Mouse (Mus musculus) megakaryocyte, embryonic 14.5 days (primary cell): ENCODE results near the gene Ccnl2. TPM values are rescaled to one million over a fixed set of nuclear protein-coding genes. Genes with fewer than 3 reads are reported as not detected.
A peak's percentile ranks its signal among the peaks of the same experiment; 100 is the strongest.

Experiments used
- H3K27me3 ChIP-seq: replicated peaks from 2 replicates; pipeline ENCODE3; 2012; ENCODE audit warnings: inconsistent platforms
- H3K36me3 ChIP-seq: replicated peaks from 2 replicates; pipeline ENCODE3; 2012; ENCODE audit warnings: low read length, inconsistent platforms, mixed read lengths
- H3K4me1 ChIP-seq: 2 replicates; pipeline ENCODE4 v1.6.1; 2012; ENCODE audit warnings: inconsistent platforms
- H3K4me3 ChIP-seq: replicated peaks from 2 replicates; pipeline ENCODE3; 2012; ENCODE audit warnings: moderate library complexity, mild to moderate bottlenecking, inconsistent platforms
- H3K9me3 ChIP-seq: 2 replicates; pipeline ENCODE4 v1.6.1; 2012; ENCODE audit warnings: inconsistent platforms
- FLI1 ChIP-seq: IDR thresholded peaks from 2 replicates; pipeline ENCODE4 v1.6.1; 2012; ENCODE audit warnings: low read length, inconsistent platforms, mixed read lengths
- GATA1 ChIP-seq: IDR thresholded peaks from 3 replicates; pipeline ENCODE4 v1.6.1; 2012; ENCODE audit warnings: mixed read lengths, low read length, inconsistent platforms, borderline replicate concordance
- polyA plus RNA-seq: library from polyadenylated mRNA; stranded (reverse); fragments of >175 nt; gene quantifications from 2 replicates; pipeline ENCODE4 v1.2.3, GENCODE M21; 2012; ENCODE audit warnings: low replicate concordance; ENCODE audit not compliant: insufficient read depth

Gene Ccnl2
- polyA plus RNA-seq, 1 experiment: 15.4 TPM

GRCm38 (mm10) chr4:155817533-155817932, 5.2 kb downstream of the Ccnl2 start:
- no peaks in the 10 kb centered on the region for H3K9me3 ChIP-seq
- TF ChIP-seq FLI1: no peak
- no peak for TF ChIP-seq GATA1
- H3K36me3 ChIP-seq: peaks cover 93% of the 10 kb centered on the region
- no peaks in the 10 kb centered on the region for H3K27me3 ChIP-seq
- H3K4me3 ChIP-seq: no peak overlapping the region
- peaks cover 40% of the 10 kb centered on the region for H3K4me1 ChIP-seq

DNA sequence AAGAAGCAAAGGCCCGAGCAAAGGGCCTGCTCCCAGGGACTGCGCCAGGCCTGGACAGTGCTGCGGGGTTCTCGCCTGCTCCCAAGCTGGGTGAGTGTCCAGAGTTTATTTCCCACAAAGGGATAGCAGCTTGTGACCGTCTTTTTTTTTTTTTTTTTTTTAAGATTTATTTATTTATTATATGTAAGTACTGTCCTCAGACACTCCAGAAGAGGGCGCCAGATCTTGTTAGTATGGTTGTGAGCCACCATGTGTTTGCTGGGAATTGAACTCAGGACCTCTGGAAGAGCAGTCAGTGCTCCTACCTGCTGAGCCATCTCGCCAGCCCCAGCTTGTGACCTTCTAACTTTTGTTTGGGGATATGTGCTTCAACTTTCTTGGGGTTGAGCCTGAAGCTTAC, 8.7 kb downstream of the Ccnl2 start:
- Histone ChIP-seq H3K4me3 (no peak overlapping the region), H3K4me1 (peaks cover 25% of the 10 kb centered on the region), H3K27me3 (no peaks in the 10 kb centered on the region), H3K36me3 (peaks cover 99% of the 10 kb centered on the region), H3K9me3 (no peaks in the 10 kb centered on the region)
- TF ChIP-seq FLI1 (no peak), GATA1 (no peak)

- H3K4me3 ChIP-seq: no peak overlapping the region
- peaks cover 97% of the 10 kb centered on the region for H3K36me3 ChIP-seq
- H3K27me3 ChIP-seq: no peaks in the 10 kb centered on the region
- H3K4me1 ChIP-seq: peaks cover 14% of the 10 kb centered on the region
- H3K9me3 ChIP-seq: no peaks in the 10 kb centered on the region
- TF ChIP-seq GATA1 (no peak), FLI1 (no peak)
These were observed 11.2 kb downstream of the Ccnl2 start for GRCm38 (mm10) chr4:155823443-155823842.

GRCm38 (mm10) chr4:155829866-155830265, 17.6 kb downstream of the Ccnl2 start:
- Histone ChIP-seq H3K36me3 (peaks cover 50% of the 10 kb centered on the region), H3K4me1 (peaks cover 39% of the 10 kb centered on the region), H3K27me3 (no peaks in the 10 kb centered on the region), H3K4me3 (no peak overlapping the region), H3K9me3 (no peaks in the 10 kb centered on the region)
- TF ChIP-seq FLI1 (no peak), GATA1 (no peak)

DNA sequence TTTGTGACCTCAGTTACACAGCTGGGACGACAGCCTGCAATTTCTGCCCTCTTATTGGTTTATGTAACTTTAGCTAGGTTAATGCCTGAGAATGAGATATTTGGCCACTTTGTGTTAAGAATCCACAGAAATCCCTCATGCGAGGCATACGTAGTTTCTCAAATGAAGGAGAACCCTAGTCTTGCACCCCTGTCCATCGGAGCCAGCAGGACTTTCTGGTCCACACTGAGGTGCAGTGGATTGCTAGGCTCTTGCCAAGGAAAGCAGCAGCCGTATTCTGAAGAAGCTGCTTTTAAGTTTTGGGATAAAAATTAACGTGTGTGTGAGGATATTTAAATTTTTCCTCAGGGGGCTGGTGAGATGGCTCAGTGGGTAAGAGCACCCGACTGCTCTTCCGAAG, 18.3 kb downstream of the Ccnl2 start:
- TF ChIP-seq FLI1 (no peak), GATA1 (no peak)
- Histone ChIP-seq H3K36me3 (peaks cover 42% of the 10 kb centered on the region), H3K9me3 (no peaks in the 10 kb centered on the region), H3K4me1 (peaks cover 38% of the 10 kb centered on the region), H3K4me3 (peak overlapping the region; percentile 88), H3K27me3 (no peaks in the 10 kb centered on the region)

DNA sequence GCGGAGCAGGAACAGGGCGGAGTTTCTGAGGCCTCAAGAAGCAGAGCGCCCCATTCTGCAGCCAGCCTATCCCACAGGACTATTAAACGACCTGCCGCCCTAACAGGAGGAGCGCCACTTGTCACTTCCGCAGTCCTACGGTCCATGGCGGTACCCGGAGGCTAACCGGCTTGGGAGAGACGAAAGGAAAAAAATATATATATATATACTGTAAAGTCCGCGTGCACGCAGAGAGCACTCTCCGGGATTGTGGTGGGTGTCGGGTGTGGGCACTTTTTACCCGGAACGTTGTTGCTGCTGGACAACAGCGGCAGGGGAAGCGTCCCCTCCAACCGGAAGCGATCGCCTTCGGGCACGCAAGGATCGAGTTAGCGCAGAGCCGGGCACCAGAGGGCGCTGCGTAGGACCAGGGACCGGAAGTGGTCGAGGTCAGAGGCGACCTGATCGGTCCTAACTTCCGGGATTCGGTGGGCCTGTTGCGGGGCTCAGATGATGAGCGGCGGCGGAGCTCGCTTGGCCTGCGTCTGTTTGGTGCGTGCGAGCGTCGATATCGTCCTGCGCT, 19.0 kb downstream of the Ccnl2 start, which contains the start of gene Aurkaip1:
Gene Aurkaip1 (plus strand): TSS at position 68 of the 562 bp plus-strand sequence.
- no peak for TF ChIP-seq GATA1
- TF ChIP-seq FLI1: peak; percentile 96
- peak within 1 kb of the TSS; percentile 98 for H3K4me3 ChIP-seq
- no peaks in the 10 kb centered on the region for H3K9me3 ChIP-seq
- peaks cover 38% of the 10 kb centered on the region for H3K4me1 ChIP-seq
- H3K36me3 ChIP-seq: peaks cover 35% of the 10 kb centered on the region
- no peaks in the 10 kb centered on the region for H3K27me3 ChIP-seq

GRCm38 (mm10) chr4:155831831-155832230, 19.5 kb downstream of the Ccnl2 start:
- TF ChIP-seq FLI1 (no peak), GATA1 (no peak)
- peaks cover 30% of the 10 kb centered on the region for H3K36me3 ChIP-seq
- peak overlapping the region; percentile 98 for H3K4me3 ChIP-seq
- H3K9me3 ChIP-seq: no peaks in the 10 kb centered on the region
- H3K27me3 ChIP-seq: no peaks in the 10 kb centered on the region
- peaks cover 40% of the 10 kb centered on the region for H3K4me1 ChIP-seq

DNA sequence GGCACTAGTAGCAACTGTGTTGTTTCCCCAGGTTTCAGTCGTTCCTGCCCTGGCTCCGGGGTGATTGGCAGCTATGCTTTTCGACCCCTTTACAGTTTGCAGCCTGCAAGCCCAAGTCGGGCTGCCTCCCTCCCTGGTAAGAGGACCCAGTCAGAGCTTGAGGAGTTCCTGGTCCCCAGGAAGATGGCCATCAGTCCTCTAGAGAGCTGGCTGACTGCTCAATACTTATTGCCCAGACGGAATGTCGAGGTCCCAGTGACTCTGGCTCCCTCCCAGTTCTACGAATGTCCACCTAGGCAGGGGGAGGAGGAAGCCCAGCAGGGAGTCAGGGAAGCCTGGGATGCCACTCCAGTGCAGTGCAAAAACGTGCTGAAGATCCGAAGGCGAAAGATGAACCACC, 20.0 kb downstream of the Ccnl2 start:
- TF ChIP-seq GATA1 (no peak), FLI1 (no peak)
- peak overlapping the region; percentile 98 for H3K4me3 ChIP-seq
- no peaks in the 10 kb centered on the region for H3K9me3 ChIP-seq
- H3K36me3 ChIP-seq: peaks cover 25% of the 10 kb centered on the region
- H3K27me3 ChIP-seq: no peaks in the 10 kb centered on the region
- peaks cover 45% of the 10 kb centered on the region for H3K4me1 ChIP-seq

DNA sequence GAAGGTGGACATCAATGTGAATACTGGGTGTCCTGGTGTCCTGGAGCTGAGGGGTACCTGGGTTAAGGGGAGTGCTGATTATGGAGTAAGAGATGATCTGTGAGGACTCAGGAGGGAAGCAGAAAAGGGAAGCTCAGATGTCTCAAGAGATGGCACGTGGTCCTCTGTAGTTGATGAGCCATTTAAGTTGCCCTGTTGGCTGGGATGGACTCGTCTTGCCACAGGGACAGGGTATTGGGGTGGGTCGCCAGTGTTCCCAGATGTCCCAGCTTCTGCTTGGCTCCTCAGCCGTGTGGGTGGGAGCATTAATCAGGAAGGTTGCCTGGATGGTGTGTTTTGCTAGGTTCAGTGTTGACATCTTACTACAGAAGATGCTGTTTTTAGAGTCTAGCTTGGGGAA, 20.9 kb downstream of the Ccnl2 start:
- Histone ChIP-seq H3K9me3 (no peaks in the 10 kb centered on the region), H3K27me3 (no peaks in the 10 kb centered on the region), H3K4me3 (peak overlapping the region; percentile 53), H3K4me1 (peaks cover 54% of the 10 kb centered on the region), H3K36me3 (peaks cover 19% of the 10 kb centered on the region)
- no peak for TF ChIP-seq FLI1
- no peak for TF ChIP-seq GATA1

DNA sequence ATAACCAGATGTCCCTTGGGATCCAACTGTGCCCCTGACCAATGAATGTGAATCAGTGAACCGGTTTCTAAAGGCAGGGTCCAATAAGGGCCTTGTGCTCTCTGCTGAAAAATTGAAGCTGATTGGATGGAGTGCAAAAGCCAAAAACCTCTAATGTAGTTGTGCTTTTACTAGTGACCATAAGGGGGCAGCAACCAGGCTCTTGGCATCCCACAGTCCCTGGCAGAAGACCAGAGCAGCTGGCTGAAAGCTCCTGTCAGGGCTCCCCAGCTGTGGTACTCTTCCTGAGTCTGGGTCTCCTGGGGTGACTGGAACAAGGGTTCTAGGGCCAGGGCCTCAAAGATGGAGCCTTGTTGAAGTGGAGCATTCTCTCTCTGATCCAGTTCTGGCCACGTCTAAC, 21.5 kb downstream of the Ccnl2 start:
- no peaks in the 10 kb centered on the region for H3K9me3 ChIP-seq
- no peaks in the 10 kb centered on the region for H3K27me3 ChIP-seq
- H3K4me1 ChIP-seq: peaks cover 60% of the 10 kb centered on the region
- TF ChIP-seq GATA1 (no peak), FLI1 (no peak)
- peak overlapping the region; percentile 38 for H3K4me3 ChIP-seq
- peaks cover 16% of the 10 kb centered on the region for H3K36me3 ChIP-seq

DNA sequence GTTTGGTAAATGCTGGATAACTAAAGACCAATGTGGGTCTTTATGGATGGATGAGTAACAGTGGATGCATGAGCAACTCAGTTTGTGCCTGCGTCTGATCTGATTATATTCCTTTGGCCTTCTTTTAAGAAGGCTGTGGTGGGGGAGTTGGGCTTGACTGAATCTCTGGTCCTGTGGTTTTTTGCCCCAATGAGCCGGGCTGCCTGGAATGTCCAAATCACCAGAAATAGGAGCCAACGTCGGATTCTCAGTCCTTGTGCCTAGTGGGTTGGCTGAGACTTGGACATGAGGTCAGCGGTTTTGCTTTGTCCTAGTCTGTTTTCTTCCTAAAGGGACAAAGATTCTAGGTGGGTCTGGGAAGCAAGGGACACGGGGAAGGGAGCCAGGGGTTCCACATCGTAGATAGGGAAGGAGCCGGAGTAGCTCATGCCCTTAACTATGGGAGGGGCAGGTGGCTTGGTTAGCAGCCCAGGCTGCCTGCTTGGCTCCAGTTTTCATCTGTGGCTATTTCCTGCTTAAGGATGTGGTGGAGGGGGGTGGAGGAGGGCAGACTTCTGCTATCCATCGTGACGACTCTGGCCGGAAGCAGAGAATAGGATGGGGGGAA, 25.2 kb downstream of the Ccnl2 start:
- H3K9me3 ChIP-seq: no peaks in the 10 kb centered on the region
- peaks cover 11% of the 10 kb centered on the region for H3K36me3 ChIP-seq
- H3K4me1 ChIP-seq: peaks cover 72% of the 10 kb centered on the region
- H3K27me3 ChIP-seq: peaks cover 30% of the 10 kb centered on the region
- peak overlapping the region; percentile 83 for H3K4me3 ChIP-seq
- TF ChIP-seq FLI1: no peak
- TF ChIP-seq GATA1: no peak
